Mouse (Mus musculus): ENCODE measurements at regions not wholly inside any gene's neighbourhood (a gene's known extent, or its start where the extent isn't known, plus 50 kb on each side); places are given as distances from the start of the nearest gene placed in this dataset.

GRCm38 (mm10) chr10:122258711-122259110 is 161.5 kb upstream of the Rxylt1 start:
- TF ChIP-seq CTCF (conservative IDR thresholded peaks at IDR 0.05 in 1 of 2, IDR thresholded peaks at IDR 0.05 in 1 of 2; ENCODE audit: low read depth in 2 of 2, low read length in 2 of 2) (no peak), POLR2A (IDR thresholded peaks at IDR 0.05; ENCODE audit: low read depth, low read length) (no peak), MEF2A (IDR thresholded peaks at IDR 0.05; ENCODE audit: borderline replicate concordance, low read depth, low read length) (no peak), E2F4 (IDR thresholded peaks at IDR 0.05; ENCODE audit: insufficient replicate concordance, low read depth, low read length) (no peak), TCF12 (IDR thresholded peaks at IDR 0.05; ENCODE audit: low read depth, low read length) (no peak), ZMIZ1 (IDR thresholded peaks at IDR 0.05; ENCODE audit: low read depth, low read length) (no peak), MXI1 (IDR thresholded peaks at IDR 0.05; ENCODE audit: low read depth, low read length) (no peak), EP300 (IDR thresholded peaks at IDR 0.05; ENCODE audit: low read length) (no peak), UBTF (IDR thresholded peaks at IDR 0.05; ENCODE audit: low read depth, low read length) (no peak), HCFC1 (IDR thresholded peaks at IDR 0.05; ENCODE audit: low read depth, low read length) (no peak)
